Mouse (Mus musculus): ENCODE results near the gene Fstl4. TPM values are rescaled to one million over a fixed set of nuclear protein-coding genes. Genes with fewer than 3 reads are reported as not detected.

Fstl4 gene
- total and polyA plus RNA-seq, 2 experiments from 2014 or later = 10.9 to 11.3 TPM

DNA sequence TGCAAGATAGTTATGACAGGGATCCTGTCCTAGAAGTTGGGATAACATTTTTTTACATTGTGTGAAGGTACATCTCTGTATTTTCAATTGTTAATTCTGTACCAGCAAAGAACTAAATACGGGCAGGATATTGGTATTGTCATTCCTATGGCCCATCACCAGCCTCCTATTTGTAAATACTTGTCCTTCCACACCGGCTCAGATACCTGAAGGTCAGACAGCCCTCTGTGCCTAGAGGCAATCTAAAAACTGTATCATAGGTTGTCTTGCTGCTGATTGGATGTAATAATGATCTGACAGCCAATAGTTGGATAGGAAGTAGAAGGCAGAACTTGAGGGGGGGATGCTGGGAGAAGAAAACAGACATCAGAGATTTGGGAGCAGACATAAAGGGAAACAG lies 432.7 kb downstream of the Fstl4 start:
- Histone ChIP-seq H3K27ac (no peak overlapping the region), H3K9me3 (ENCODE audit: low read length) (no peaks in the 10 kb centered on the region), H3K9ac (replicated peaks; ENCODE audit: low read length) (no peak overlapping the region), H3K27me3 (ENCODE audit: insufficient read depth, low read length) (no peaks in the 10 kb centered on the region), H3K4me1 (ENCODE audit: insufficient read depth, low read length) (no peaks in the 10 kb centered on the region), H3K4me3 (ENCODE audit: low read length) (no peak overlapping the region), H3K4me2 (ENCODE audit: low read depth, low read length) (no peak overlapping the region), H3K36me3 (ENCODE audit: insufficient read depth, low read length) (no peaks in the 10 kb centered on the region)
- WGBS = 91% methylated on average over 2 of the region's 2 CpGs
- DNase-seq (ENCODE audit: low spot score) (no peak), ATAC-seq (no peak)
- no peak for TF ChIP-seq CTCF (IDR thresholded peaks at IDR 0.05; ENCODE audit: low read depth)

DNA sequence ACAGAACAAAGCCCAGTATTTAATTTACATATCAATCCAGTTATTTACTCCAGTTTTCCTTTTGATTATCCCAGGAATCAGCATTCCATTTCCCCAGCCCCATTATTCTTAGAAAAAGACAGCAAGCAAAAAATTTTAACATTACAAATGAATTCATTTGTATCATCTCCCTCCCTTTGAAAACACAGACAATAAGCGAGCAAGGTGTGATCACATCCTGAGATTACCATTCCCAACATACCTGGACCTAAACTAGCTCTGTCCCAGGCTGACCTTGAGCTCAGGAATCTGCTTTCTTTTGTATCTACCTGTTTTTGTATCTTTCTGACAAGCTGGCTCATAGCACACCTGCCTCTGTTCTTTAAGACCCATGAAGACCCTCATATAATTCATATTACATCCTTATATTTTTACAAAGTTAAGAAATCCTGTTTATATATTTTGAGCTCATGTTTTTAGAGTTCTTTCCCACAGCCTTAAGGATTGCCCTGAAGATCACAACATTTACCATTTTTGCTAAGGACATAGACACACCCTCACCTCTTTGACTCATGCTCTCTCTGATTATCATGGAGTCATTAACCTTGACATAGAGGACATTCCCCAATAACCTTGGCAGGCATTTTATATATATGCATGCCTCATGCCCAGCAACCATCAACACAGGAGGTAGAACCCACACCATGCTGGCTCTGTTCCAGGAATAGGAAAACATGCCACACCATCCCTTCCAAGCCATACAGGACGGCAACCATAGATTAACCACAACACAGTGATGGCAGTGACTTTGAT lies 438.2 kb downstream of the Fstl4 start:
- no peak for TF ChIP-seq CTCF (IDR thresholded peaks at IDR 0.05; ENCODE audit: low read depth)
- Histone ChIP-seq H3K4me2 (ENCODE audit: low read depth, low read length) (no peak overlapping the region), H3K4me3 (ENCODE audit: low read length) (no peak overlapping the region), H3K27ac (no peak overlapping the region), H3K4me1 (ENCODE audit: insufficient read depth, low read length) (no peaks in the 10 kb centered on the region), H3K27me3 (ENCODE audit: insufficient read depth, low read length) (no peaks in the 10 kb centered on the region), H3K36me3 (ENCODE audit: insufficient read depth, low read length) (no peaks in the 10 kb centered on the region), H3K9ac (replicated peaks; ENCODE audit: low read length) (no peak overlapping the region), H3K9me3 (ENCODE audit: low read length) (no peaks in the 10 kb centered on the region; the same call in 1 of the 2 replicates)
- ATAC-seq (no peak), DNase-seq (ENCODE audit: low spot score) (no peak)
- 91% methylated on average over 2 of the region's 2 CpGs for WGBS

DNA sequence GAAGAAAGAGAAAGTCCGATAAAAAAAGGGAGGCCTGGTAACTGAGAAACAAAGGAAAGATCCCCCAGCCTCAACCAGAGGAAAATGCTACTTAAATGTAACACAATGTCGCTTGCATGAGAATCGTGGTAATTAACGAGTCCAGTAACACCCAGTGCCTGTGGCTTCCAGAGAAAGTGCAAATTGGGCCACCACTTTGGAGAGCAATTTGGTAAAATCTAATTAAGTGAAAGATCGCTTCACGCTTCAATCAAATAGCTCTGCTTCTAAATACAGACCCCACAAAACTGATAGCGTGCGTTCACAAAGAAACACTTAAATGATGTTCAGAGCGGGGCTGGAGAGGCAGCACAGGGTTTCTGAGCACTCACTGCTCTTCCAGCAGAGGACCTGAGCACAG lies 446.4 kb downstream of the Fstl4 start:
- Histone ChIP-seq H3K4me2 (ENCODE audit: low read depth, low read length) (no peak overlapping the region), H3K9me3 (ENCODE audit: low read length) (no peaks in the 10 kb centered on the region), H3K4me1 (ENCODE audit: insufficient read depth, low read length) (no peaks in the 10 kb centered on the region), H3K4me3 (ENCODE audit: low read length) (no peak overlapping the region), H3K9ac (replicated peaks; ENCODE audit: low read length) (no peak overlapping the region), H3K36me3 (ENCODE audit: insufficient read depth, low read length) (no peaks in the 10 kb centered on the region), H3K27ac (no peak overlapping the region), H3K27me3 (ENCODE audit: insufficient read depth, low read length) (no peaks in the 10 kb centered on the region)
- TF ChIP-seq CTCF (IDR thresholded peaks at IDR 0.05; ENCODE audit: low read depth) = no peak
- DNase-seq (ENCODE audit: low spot score) (no peak), ATAC-seq (no peak)
- WGBS = 72% methylated on average over 9 of the region's 9 CpGs

DNA sequence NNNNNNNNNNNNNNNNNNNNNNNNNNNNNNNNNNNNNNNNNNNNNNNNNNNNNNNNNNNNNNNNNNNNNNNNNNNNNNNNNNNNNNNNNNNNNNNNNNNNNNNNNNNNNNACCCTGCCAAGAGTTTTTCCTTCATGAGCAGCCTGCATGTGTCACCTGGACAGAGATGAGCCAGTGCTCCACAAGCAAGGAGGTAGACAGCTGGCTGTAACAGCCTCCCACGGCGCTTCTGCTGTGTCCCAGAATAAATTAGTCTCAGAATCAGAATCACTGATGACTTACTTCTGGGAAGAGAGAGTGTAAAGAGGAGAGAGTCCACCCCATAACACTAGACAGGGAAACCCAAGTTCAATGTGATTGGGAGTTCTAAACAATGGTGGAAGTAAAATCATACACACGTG lies 464.6 kb downstream of the Fstl4 start:
- no peak for ATAC-seq
- Histone ChIP-seq H3K4me2 (ENCODE audit: low read depth, low read length) (no peak overlapping the region), H3K36me3 (ENCODE audit: insufficient read depth, low read length) (no peaks in the 10 kb centered on the region), H3K4me3 (ENCODE audit: low read length) (no peak overlapping the region), H3K4me1 (ENCODE audit: insufficient read depth, low read length) (no peaks in the 10 kb centered on the region), H3K9me3 (ENCODE audit: low read length) (no peaks in the 10 kb centered on the region), H3K27ac (no peak overlapping the region), H3K9ac (replicated peaks; ENCODE audit: low read length) (no peak overlapping the region), H3K27me3 (ENCODE audit: insufficient read depth, low read length) (no peaks in the 10 kb centered on the region)
- no peak for TF ChIP-seq CTCF (IDR thresholded peaks at IDR 0.05; ENCODE audit: low read depth)
- WGBS = 82% methylated on average over 3 of the region's 3 CpGs
- no peak for DNase-seq (ENCODE audit: low spot score)

DNA sequence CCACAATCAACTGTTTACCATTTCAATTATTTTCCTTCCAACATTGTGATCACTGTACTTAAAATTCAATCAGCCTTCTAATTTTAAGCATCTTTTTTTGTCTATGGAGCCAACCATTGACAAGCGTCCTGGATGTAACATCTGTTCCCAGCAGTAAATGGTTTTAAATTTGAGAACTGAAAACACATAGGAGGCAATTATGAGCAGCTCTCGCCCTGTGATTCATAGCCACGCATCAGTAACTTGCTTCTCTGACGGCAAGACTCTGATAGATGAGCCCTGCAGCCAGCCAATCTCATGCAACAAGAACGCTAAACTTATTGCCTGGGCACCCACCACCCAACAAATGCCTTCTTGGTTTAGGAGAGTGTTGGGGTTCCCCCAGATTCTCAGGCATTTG lies 467.4 kb downstream of the Fstl4 start:
- Histone ChIP-seq H3K4me1 (ENCODE audit: insufficient read depth, low read length) (no peaks in the 10 kb centered on the region), H3K27ac (no peak overlapping the region), H3K9ac (replicated peaks; ENCODE audit: low read length) (no peak overlapping the region), H3K9me3 (ENCODE audit: low read length) (no peaks in the 10 kb centered on the region), H3K4me2 (ENCODE audit: low read depth, low read length) (no peak overlapping the region), H3K36me3 (ENCODE audit: insufficient read depth, low read length) (no peaks in the 10 kb centered on the region), H3K4me3 (ENCODE audit: low read length) (no peak overlapping the region), H3K27me3 (ENCODE audit: insufficient read depth, low read length) (no peaks in the 10 kb centered on the region)
- 64% methylated on average over 5 of the region's 5 CpGs for WGBS
- ATAC-seq (no peak), DNase-seq (ENCODE audit: low spot score) (no peak)
- TF ChIP-seq CTCF (IDR thresholded peaks at IDR 0.05; ENCODE audit: low read depth) = no peak

DNA sequence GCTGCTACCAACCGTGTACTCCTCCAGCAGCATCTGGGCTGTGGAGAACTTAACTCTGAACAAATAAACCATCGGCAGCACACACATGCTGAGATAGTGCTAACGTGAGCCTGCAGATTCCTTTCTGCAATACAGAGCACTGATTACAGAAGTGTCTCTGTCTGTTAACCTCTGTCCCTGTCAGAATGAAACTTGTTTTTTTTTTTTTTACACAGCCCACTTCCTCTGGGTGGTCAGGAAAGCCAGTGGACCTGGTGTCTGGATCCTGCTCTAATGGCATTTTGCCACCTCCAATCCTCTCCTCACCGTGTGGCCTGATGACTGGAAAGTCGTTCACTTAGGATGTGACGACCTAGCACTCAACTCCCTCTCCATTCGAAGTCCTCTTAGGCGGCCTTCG lies 469.2 kb downstream of the Fstl4 start:
- no peak for TF ChIP-seq CTCF (IDR thresholded peaks at IDR 0.05; ENCODE audit: low read depth)
- Histone ChIP-seq H3K27me3 (ENCODE audit: insufficient read depth, low read length) (no peaks in the 10 kb centered on the region), H3K4me3 (ENCODE audit: low read length) (no peak overlapping the region), H3K36me3 (ENCODE audit: insufficient read depth, low read length) (no peaks in the 10 kb centered on the region), H3K9ac (replicated peaks; ENCODE audit: low read length) (no peak overlapping the region), H3K4me2 (ENCODE audit: low read depth, low read length) (no peak overlapping the region), H3K27ac (no peak overlapping the region), H3K9me3 (ENCODE audit: low read length) (no peaks in the 10 kb centered on the region), H3K4me1 (ENCODE audit: insufficient read depth, low read length) (no peaks in the 10 kb centered on the region)
- DNase-seq (ENCODE audit: low spot score) (no peak), ATAC-seq (no peak)
- WGBS = 78% methylated on average over 9 of the region's 9 CpGs
